Mouse (Mus musculus) cerebellum, postnatal 4 days (tissue): ENCODE data around the gene Metap1d.

Experiments
- DNase-seq, 2 experiments: peaks; one replicate each; pipeline ENCODE4 v3.0.0; 2022; ENCODE audit warnings: low spot score in 2 of 2, mixed read lengths in 1 of 2

Metap1d gene

DNA sequence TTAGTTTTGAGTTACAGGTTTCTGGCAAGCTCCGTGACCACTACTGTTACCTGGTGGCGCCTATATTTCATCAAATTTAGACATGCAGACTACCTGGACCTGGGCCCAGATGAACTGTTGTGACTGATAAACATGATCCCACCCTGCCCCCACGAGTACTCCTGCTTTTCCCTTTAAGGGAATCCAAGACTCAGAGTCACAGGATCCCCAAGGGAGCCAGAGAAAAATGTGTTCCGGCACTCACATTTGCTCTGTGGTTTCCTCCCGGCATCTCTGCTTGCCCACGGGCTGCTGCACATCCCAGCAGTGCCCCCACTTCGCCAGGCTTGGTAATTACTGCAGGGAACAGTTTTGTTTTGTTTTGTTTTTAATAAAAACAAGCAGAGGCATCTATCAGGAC, 21.3 kb downstream of the Metap1d start:
- no peak for DNase-seq

DNA sequence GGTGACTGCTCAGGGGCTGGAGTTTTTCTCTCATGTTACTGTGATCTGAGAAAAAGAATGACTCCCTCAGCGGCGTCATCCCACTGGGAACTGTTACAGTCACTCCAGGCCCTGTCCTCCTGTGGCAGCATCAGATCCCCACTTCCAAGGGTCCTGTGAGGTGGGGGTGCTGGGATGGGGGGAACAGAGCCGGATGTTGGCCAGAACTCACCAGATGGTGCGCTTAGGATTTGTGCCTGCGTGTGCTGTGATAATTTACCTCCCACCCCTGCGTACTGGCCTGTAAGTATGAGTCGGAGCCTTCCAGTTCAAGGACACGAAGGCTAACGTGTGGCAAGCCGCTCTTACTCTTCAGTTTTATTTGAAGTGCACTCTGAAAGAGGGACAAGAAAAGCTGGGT, 22.2 kb downstream of the Metap1d start:
- no peak for DNase-seq

- no peak for DNase-seq
Observed at GRCm38 (mm10) chr2:71475760-71476159, 22.7 kb downstream of the Metap1d start.

DNA sequence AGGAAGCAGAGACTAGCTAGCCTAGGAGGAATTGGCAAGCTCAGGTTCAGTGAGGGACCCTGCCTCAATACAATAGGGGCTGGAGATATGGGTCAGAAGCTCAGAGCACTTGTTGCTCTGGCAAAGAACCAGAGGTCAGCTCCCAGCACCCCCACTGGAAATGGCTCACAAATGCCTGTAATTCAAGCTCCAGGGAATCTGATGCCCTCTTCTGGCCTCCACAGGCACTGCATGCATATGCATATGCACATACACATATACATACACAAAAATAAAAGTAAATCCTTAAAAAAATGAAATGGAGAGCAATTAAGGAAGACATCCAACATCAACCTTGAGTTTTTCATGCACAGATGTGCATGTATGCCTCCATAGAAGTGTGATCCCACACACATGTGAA, 24.7 kb downstream of the Metap1d start:
- no peak for DNase-seq

GRCm38 (mm10) chr2:71479917-71480316, 26.8 kb downstream of the Metap1d start:
- no peak for DNase-seq

GRCm38 (mm10) chr2:71481825-71482224, 28.7 kb downstream of the Metap1d start:
- DNase-seq, result no peak

DNA sequence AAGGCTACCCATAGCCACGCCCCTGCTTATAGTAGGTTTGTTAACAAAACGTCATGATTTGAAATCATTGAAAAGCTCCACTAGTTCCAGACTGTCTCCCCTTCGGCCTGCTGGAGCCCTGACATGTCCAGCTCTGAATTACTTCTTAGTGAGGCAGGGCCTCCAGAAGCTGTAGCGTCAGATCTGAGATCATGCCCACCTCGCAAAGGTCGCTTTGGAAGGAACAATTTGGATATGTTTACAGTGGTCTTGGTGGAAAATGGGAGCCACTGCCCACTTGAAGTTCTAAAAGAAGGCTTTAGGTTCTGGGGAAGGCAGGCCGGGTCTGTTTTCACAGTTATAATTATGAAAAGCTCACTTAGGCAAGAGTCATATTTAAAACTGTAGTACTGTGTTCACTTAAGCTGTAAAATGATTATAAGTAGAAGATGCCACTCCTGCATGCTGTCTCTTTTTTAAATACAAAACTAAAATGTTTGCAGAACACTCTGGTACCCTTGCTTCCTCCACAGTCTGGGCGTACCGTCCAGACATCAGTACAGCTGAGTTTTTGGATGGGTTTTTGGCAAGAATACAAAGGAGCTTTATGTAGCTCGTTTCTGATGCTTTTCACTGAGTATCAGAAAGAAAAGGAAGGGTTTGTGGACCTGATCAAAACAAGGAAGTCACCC, 30.1 kb downstream of the Metap1d start:
- DNase-seq, result no peak

GRCm38 (mm10) chr2:71483717-71484066, 30.6 kb downstream of the Metap1d start:
- DNase-seq, result no peak

- DNase-seq, result no peak
Observed at GRCm38 (mm10) chr2:71491295-71491694, 38.2 kb downstream of the Metap1d start.

- DNase-seq, result no peak
Observed at GRCm38 (mm10) chr2:71493161-71493683, 40.1 kb downstream of the Metap1d start.

GRCm38 (mm10) chr2:71494503-71494902, 41.4 kb downstream of the Metap1d start:
- no peak for DNase-seq

DNA sequence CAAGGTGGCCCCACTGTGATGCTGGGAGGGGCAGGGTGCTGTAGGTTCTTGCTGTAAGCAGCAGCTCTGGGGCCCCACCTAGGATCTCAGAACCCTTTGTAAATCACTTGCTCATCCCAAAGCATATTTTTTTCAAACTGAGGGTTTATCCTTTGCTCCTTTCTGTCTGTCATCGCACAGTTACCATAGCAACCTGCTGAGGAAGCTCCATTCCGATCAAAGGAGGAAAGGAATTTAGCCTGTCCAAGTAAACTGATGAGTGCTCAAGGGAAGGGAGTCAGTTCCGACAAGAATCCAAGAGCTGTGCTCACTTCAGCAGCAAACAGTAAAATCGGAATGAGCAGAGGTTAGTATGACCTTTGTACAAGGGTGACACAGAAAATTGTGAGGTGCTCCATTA, 41.9 kb downstream of the Metap1d start:
- DNase-seq, result no peak

DNA sequence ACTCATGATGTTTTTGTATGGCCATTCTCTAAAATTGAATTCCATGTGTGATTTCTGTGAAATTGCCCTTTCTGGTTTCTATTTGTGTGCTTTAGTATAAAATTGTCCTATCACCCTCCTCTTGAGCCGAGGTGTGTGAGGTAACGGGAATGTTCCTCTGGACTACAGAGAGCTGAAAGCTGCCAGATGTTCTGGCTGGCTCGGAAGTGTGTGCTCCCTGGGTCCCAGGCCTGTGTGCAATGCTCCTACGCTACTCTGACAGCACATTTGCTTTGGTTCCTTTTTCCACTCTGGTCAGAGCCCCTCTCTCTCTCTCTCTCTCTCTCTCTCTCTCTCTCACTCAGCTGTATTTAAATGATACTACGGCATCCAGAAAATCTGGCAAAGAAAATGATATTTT, 44.1 kb downstream of the Metap1d start:
- no peak for DNase-seq

- no peak for DNase-seq
Observed at GRCm38 (mm10) chr2:71499276-71500230, 46.5 kb downstream of the Metap1d start.

DNA sequence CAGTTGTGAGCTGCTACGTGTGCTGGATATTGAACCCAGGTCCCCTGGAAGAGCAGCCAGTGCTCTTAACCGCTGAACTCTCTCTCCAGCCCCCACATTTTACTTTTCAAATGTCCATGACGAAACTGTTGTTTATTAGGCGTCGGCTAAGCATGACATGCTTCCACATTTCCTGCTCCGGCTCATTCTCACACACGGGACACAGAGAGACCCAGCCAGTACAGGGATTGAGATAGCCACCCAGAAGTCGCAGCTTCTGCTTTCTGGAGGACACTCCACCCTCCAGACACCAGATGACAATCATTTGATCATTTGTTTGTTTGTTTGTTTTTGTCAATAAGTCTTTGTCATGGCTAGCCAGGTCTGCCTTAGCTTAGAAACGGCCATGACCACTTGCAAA, 51.8 kb downstream of the Metap1d start:
- DNase-seq, result no peak

GRCm38 (mm10) chr2:71511209-71511608, 58.1 kb downstream of the Metap1d start:
- no peak for DNase-seq

- no peak for DNase-seq
Observed at GRCm38 (mm10) chr2:71512326-71512725, 59.2 kb downstream of the Metap1d start.

- no peak for DNase-seq
Observed at GRCm38 (mm10) chr2:71516995-71517394, 63.9 kb downstream of the Metap1d start.

DNA sequence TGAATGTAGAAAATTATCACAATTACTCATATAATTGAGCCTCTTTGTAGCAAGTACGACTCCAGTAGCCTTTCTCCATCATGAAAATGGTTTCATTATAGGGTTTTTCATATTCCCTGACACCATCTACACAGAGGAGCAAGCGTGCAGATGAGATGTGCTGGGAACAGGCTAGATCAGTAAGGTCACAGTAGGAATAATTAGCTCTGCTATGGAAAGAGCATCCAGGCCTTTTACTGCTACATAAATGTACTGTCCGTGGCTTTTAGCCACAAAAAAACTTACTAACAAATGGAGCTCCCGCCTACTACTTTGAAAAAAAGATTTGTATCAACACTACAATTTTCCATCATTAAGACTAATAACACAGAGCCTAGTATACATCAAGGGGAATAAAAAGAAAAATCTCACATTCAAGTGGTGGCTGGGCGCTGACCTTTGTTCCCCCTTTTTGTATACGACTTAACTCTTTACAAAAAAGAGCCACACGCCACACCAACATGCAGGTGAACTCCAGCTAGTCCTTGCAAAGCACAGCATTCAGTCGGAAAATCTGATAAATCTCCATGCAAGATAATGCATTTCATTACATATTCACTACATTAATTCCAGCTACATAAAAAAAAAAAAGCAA, 64.5 kb downstream of the Metap1d start:
- no peak for DNase-seq

GRCm38 (mm10) chr2:71522871-71523270, 69.8 kb downstream of the Metap1d start:
- no peak for DNase-seq

DNA sequence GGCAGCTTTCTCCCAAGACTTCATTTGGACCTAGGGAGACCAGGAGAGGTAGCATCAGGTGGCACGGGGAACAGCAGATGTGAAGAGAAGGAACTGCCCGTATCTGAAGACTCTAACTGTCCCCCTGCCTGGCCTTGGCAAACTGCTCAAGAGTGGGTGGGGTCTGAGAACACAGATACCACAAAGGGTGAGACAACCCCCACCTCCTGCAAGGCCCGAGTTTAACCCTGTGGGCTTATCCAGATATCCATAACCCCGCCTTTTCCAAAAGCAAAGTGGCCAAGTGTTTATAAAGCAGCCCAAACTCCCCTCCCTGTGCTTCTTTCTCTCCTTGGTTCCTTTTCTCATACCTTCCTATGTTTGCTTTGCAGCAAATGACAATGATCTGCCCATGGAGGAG, 70.4 kb downstream of the Metap1d start:
- no peak for DNase-seq

DNA sequence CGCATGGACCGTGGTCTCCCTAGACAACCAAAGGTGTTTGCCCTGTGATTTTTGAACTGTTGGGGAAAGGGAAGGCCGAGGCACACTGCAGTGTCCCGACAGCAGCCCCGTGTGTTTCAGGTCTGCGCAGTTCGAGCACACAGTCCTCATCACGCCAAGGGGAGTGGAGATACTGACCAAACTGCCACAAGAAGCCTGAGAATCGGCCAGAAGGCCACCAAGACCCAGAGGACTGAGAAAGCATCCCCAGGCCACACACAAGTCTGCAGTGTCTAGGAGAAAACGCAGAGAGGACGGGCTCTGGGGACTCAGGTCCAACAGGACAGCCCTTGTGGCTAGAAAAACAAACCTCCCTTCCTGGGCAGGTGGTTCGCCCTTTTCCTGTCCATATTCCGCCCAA, 71.7 kb downstream of the Metap1d start:
- DNase-seq, result no peak
